Mouse (Mus musculus) cerebellum, adult 2 months (tissue): ENCODE data around the gene Larp4b. TPM values are rescaled to one million over a fixed set of nuclear protein-coding genes. Genes with fewer than 3 reads are reported as not detected.

ENCODE experiments used
- DNase-seq, 2 experiments: peaks; one replicate each; pipeline ENCODE4 v3.0.0; 2021
- H3K27ac ChIP-seq: fragments of 200-500 bp; 2 replicates; pipeline ENCODE4 v1.5.1; 2012; ENCODE audit warnings: low read length, control low read depth, inconsistent platforms; ENCODE audit not compliant: insufficient read depth
- H3K27me3 ChIP-seq: fragments of 200-500 bp; 2 replicates; pipeline ENCODE4 v1.6.1; 2012; ENCODE audit warnings: inconsistent platforms, mild to moderate bottlenecking, low read length, moderate library complexity; ENCODE audit not compliant: control insufficient read depth, insufficient read depth
- H3K4me1 ChIP-seq: fragments of 200-500 bp; 2 replicates; pipeline ENCODE4 v1.6.1; 2011; ENCODE audit warnings: low read length; ENCODE audit not compliant: control insufficient read depth, insufficient read depth
- H3K4me3 ChIP-seq: fragments of 200-500 bp; replicated peaks from 2 replicates; pipeline ENCODE3; 2011; ENCODE audit warnings: mild to moderate bottlenecking, low read depth, low read length, control low read depth; ENCODE audit not compliant: insufficient read depth
- CTCF ChIP-seq: fragments of 200-500 bp; IDR thresholded peaks from 2 replicates; pipeline ENCODE4 v1.5.1; 2011; ENCODE audit warnings: low read depth, mild to moderate bottlenecking, control low read depth, low read length, moderate library complexity, borderline replicate concordance; ENCODE audit not compliant: insufficient read depth
- POLR2A ChIP-seq: fragments of 200-500 bp; IDR thresholded peaks from 2 replicates; pipeline ENCODE4 v1.6.1; 2011; ENCODE audit warnings: low read length, control low read depth, borderline replicate concordance; ENCODE audit not compliant: insufficient read depth
- WGBS: fragments of 180-500 bp; shearing (Covaris S2); methylation state at CpG from one replicate; pipeline ENCODE4 v1.1.7; 2018; 5-methylcytosine and 5-hydroxymethylcytosine counted together
- polyA plus RNA-seq: library from polyadenylated mRNA; depleted of rRNA; stranded (reverse); fragments of >200 nt; gene quantifications from 2 replicates; pipeline ENCODE4 v1.2.3, GENCODE M21; 2012

The Larp4b gene
- polyA plus RNA-seq, 1 experiment = 35.4 TPM

GRCm38 (mm10) chr13:9173414-9173813 lies 79.7 kb downstream of the Larp4b start:
- Histone ChIP-seq H3K27ac (no peak overlapping the region), H3K4me3 (no peak overlapping the region), H3K4me1 (no peaks in the 10 kb centered on the region), H3K27me3 (no peaks in the 10 kb centered on the region)
- DNase-seq = no peak
- WGBS = 82% methylated on average over 3 of the region's 3 CpGs
- TF ChIP-seq CTCF = no peak
- TF ChIP-seq POLR2A = no peak

- no peak for TF ChIP-seq CTCF
- no peak for TF ChIP-seq POLR2A
- H3K27me3 ChIP-seq = no peaks in the 10 kb centered on the region
- H3K4me1 ChIP-seq = no peaks in the 10 kb centered on the region
- 93% methylated on average over 5 of the region's 5 CpGs for WGBS
- H3K27ac ChIP-seq = no peak overlapping the region
- no peak for DNase-seq
- H3K4me3 ChIP-seq = no peak overlapping the region
Observed at GRCm38 (mm10) chr13:9175171-9175570, 81.5 kb downstream of the Larp4b start.

GRCm38 (mm10) chr13:9178270-9178669 lies 84.6 kb downstream of the Larp4b start:
- WGBS = 65% methylated on average over 4 of the region's 4 CpGs
- Histone ChIP-seq H3K4me3 (no peak overlapping the region), H3K27me3 (no peaks in the 10 kb centered on the region), H3K27ac (no peak overlapping the region), H3K4me1 (no peaks in the 10 kb centered on the region)
- DNase-seq = no peak
- TF ChIP-seq CTCF (no peak), POLR2A (no peak)

- 65% methylated on average over 3 of the region's 3 CpGs for WGBS
- no peak for TF ChIP-seq CTCF
- no peak for TF ChIP-seq POLR2A
- no peak overlapping the region for H3K4me3 ChIP-seq
- no peaks in the 10 kb centered on the region for H3K4me1 ChIP-seq
- H3K27me3 ChIP-seq = no peaks in the 10 kb centered on the region
- no peak overlapping the region for H3K27ac ChIP-seq
- DNase-seq = no peak
Observed at GRCm38 (mm10) chr13:9178718-9179117, 85.0 kb downstream of the Larp4b start.

- no peaks in the 10 kb centered on the region for H3K4me1 ChIP-seq
- no peak overlapping the region for H3K4me3 ChIP-seq
- 63% methylated on average over 11 of the region's 11 CpGs for WGBS
- H3K27ac ChIP-seq = no peak overlapping the region
- no peaks in the 10 kb centered on the region for H3K27me3 ChIP-seq
- no peak for DNase-seq
- no peak for TF ChIP-seq CTCF
- no peak for TF ChIP-seq POLR2A
Observed at GRCm38 (mm10) chr13:9180221-9180620, 86.5 kb downstream of the Larp4b start.

GRCm38 (mm10) chr13:9181106-9181505 lies 87.4 kb downstream of the Larp4b start:
- Histone ChIP-seq H3K27me3 (no peaks in the 10 kb centered on the region), H3K27ac (no peak overlapping the region), H3K4me1 (no peaks in the 10 kb centered on the region), H3K4me3 (no peak overlapping the region)
- 85% methylated on average over 6 of the region's 6 CpGs for WGBS
- no peak for DNase-seq
- TF ChIP-seq CTCF = no peak

GRCm38 (mm10) chr13:9181666-9182264 lies 88.1 kb downstream of the Larp4b start:
- H3K4me3 ChIP-seq = no peak overlapping the region
- H3K27ac ChIP-seq = no peak overlapping the region
- no peaks in the 10 kb centered on the region for H3K4me1 ChIP-seq
- H3K27me3 ChIP-seq = no peaks in the 10 kb centered on the region
- peak; percentile 67 to 79 for DNase-seq
- WGBS = 7% methylated on average over 11 of the region's 11 CpGs
- no peak for TF ChIP-seq POLR2A
- TF ChIP-seq CTCF = peak; percentile 93

- WGBS = 62% methylated on average over 6 of the region's 6 CpGs
- no peak for DNase-seq
Observed at GRCm38 (mm10) chr13:9184281-9184680, 90.6 kb downstream of the Larp4b start.

GRCm38 (mm10) chr13:9184716-9185115 lies 91.0 kb downstream of the Larp4b start:
- no peak for DNase-seq
- H3K4me1 ChIP-seq = peaks cover 13% of the 10 kb centered on the region
- no peak overlapping the region for H3K4me3 ChIP-seq
- no peaks in the 10 kb centered on the region for H3K27me3 ChIP-seq
- no peak overlapping the region for H3K27ac ChIP-seq
- 95% methylated on average over 6 of the region's 6 CpGs for WGBS
- TF ChIP-seq CTCF (no peak), POLR2A (no peak)

More at GRCm38 (mm10) chr13:9184281-9184680, 90.6 kb downstream of the Larp4b start:
- no peak overlapping the region for H3K4me3 ChIP-seq
- no peak for TF ChIP-seq POLR2A
- TF ChIP-seq CTCF = no peak
- no peak overlapping the region for H3K27ac ChIP-seq
- no peaks in the 10 kb centered on the region for H3K27me3 ChIP-seq
- H3K4me1 ChIP-seq = peaks cover 13% of the 10 kb centered on the region
